Mouse (Mus musculus): Measurements from ENCODE around the gene Grm4.

- TF ChIP-seq CTCF (IDR thresholded peaks at IDR 0.05; ENCODE audit: low read depth): no peak
- TF ChIP-seq EP300 (IDR thresholded peaks at IDR 0.05; ENCODE audit: low read depth): no peak
These were observed 88.0 kb downstream of the Grm4 start for GRCm38 (mm10) chr17:27433179-27433680.

Data from liver, embryonic 14.5 days (tissue).